Mouse (Mus musculus) liver, embryonic 15.5 days (tissue): ENCODE measurements around the gene Tax1bp3. TPM values are rescaled to one million over a fixed set of nuclear protein-coding genes. Genes with fewer than 3 reads are reported as not detected.

ENCODE experiments used
- ATAC-seq: fragments of 200-750 bp; cut with Nextera tagmentation; 2 replicates; pipeline ENCODE4 v1.8.0; 2017; ENCODE audit warnings: moderate number of reproducible peaks, mild to moderate bottlenecking, moderate library complexity; ENCODE audit not compliant: insufficient read depth
- H3K27ac ChIP-seq: fragments of 300-500 bp; sonication (generic); replicated peaks from 2 replicates; pipeline ENCODE4 v1.5.1; 2015; ENCODE audit warnings: mild to moderate bottlenecking, inconsistent platforms
- H3K27me3 ChIP-seq: fragments of 300-500 bp; sonication (generic); 2 replicates; pipeline ENCODE4 v1.6.1; 2015; ENCODE audit warnings: mild to moderate bottlenecking, inconsistent platforms
- H3K36me3 ChIP-seq: fragments of 300-500 bp; sonication (generic); replicated peaks from 2 replicates; pipeline ENCODE4 v1.6.1; 2015; ENCODE audit warnings: moderate library complexity, mild to moderate bottlenecking, inconsistent platforms
- H3K4me1 ChIP-seq: fragments of 300-500 bp; sonication (generic); replicated peaks from 2 replicates; pipeline ENCODE4 v1.6.1; 2015; ENCODE audit warnings: inconsistent platforms
- H3K4me2 ChIP-seq: fragments of 300-500 bp; sonication (generic); 2 replicates; pipeline ENCODE4 v1.6.1; 2015; ENCODE audit warnings: moderate library complexity, mild to moderate bottlenecking, inconsistent platforms
- H3K4me3 ChIP-seq: fragments of 300-500 bp; sonication (generic); replicated peaks from 2 replicates; pipeline ENCODE4 v1.5.1; 2015; ENCODE audit warnings: mild to moderate bottlenecking, inconsistent platforms
- H3K9ac ChIP-seq: fragments of 300-500 bp; sonication (generic); 2 replicates; pipeline ENCODE4 v1.6.1; 2015; ENCODE audit warnings: moderate library complexity, mild to moderate bottlenecking, inconsistent platforms
- H3K9me3 ChIP-seq: fragments of 300-500 bp; sonication (generic); replicated peaks from 2 replicates; pipeline ENCODE4 v1.6.1; 2016; ENCODE audit warnings: inconsistent platforms
- WGBS: fragments of 180-500 bp; shearing (Covaris S2); methylation state at CpG from one replicate; pipeline ENCODE4 v1.1.7; 2015; ENCODE audit warnings: mixed read lengths; ENCODE audit not compliant: insufficient replicate concordance; 5-methylcytosine and 5-hydroxymethylcytosine counted together
- polyA plus RNA-seq: library from polyadenylated mRNA; unstranded; fragments of >200 nt; fragmentation: Nextera tagmentation; extraction: Ambion mirVana; gene quantifications from 2 replicates; pipeline ENCODE4 v1.2.1, GENCODE M21; 2015

Gene Tax1bp3
- polyA plus RNA-seq, 1 experiment from 2014 or later, result 29.6 TPM

DNA sequence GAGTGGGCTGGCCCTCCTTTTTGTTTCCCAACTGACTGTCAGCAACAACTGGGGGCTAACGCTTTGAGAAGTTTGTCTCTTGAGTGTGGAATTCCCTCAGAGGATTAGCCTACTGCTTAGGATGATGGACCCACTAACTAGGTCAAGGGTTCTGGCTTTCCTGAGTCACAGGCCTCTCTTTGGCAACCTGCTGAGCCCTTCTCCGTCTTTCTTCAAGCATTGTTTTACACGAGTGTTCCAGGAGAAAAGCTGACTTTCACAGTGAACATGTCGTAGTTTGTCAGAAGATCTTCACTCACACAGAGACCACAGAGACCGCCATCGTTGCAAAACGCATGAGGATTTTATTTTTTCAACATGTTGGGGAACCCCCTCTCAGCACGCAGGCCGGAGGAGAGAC lies 28.7 kb upstream of the Tax1bp3 start:
- Histone ChIP-seq H3K9ac (no peak overlapping the region), H3K4me2 (no peak overlapping the region), H3K4me3 (no peak overlapping the region), H3K27me3 (no peaks in the 10 kb centered on the region), H3K27ac (no peak overlapping the region), H3K9me3 (no peaks in the 10 kb centered on the region), H3K36me3 (no peaks in the 10 kb centered on the region), H3K4me1 (no peaks in the 10 kb centered on the region)
- ATAC-seq, result no peak
- 70% methylated on average over 9 of the region's 9 CpGs for WGBS

DNA sequence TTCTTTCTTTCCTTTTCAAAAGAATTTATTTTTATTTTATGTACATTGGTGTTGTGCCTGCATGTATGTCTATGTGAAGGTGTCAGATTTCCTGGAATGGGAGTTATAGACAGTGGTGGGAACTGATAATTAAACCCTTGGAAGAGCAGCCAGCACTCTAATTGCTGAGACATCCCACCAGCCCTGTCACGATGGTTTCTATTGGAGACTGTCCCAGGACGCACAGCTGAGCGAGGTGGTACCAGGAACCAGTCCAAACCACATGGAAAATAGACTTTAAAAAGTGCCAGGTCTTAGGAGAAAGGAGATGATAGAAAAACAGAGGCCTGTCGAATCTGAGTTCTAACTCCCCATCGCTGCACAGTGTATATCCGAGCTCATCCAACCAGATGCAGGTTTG lies 21.8 kb upstream of the Tax1bp3 start:
- H3K9me3 ChIP-seq, result no peaks in the 10 kb centered on the region
- peaks cover 30% of the 10 kb centered on the region for H3K27me3 ChIP-seq
- H3K4me1 ChIP-seq, result no peaks in the 10 kb centered on the region
- H3K4me3 ChIP-seq, result no peak overlapping the region
- H3K27ac ChIP-seq, result no peak overlapping the region
- WGBS, result 61% methylated on average over 6 of the region's 6 CpGs
- H3K9ac ChIP-seq, result no peak overlapping the region
- no peak overlapping the region for H3K4me2 ChIP-seq
- ATAC-seq, result no peak
- no peaks in the 10 kb centered on the region for H3K36me3 ChIP-seq

DNA sequence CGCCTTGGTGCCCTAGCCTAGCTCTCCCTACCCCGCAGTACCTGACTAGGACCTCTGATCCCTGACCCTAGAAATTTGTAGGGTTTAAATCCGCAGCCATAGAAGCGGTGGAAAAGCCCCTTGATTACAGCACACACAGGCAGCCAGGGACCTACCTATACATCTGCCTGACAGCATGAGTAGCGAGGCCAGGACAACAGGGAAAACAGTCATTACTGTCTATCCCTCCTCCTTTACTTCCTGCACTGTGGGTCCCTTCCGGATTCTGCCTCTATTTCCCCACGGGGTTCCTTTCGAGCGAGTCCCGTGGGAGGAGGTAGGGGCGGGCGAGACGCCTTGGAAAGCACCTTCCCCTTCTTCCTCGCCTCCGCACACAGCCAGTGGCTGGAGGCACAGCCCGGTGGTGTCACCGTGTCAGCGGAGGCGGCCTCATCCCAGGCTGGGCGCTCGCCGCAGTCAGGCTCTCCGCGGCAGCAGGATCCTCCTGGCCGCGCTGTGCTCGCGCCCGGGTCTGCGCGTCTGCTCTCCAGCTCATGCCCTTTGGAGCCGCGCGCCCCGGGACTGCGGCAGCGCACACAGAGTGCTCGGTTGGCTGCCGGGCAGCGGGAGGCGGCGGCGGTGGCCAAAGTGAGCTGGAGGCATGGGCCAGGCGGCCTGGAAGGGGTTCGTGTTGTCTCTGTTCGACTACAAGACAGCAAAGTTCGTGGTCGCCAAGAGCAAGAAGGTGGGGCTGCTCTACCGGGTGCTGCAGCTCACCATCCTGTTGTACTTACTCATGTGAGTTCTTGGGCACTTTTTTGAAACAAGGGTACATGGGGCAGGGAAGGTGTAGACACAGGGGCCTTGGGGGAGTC lies 16.7 kb upstream of the Tax1bp3 start, which contains the start of gene P2rx5:
Gene P2rx5 (plus strand): TSS at position 465 of the 854 bp plus-strand sequence.
- no peak within 1 kb of the TSS for H3K9ac ChIP-seq
- H3K27me3 ChIP-seq, result peaks cover 42% of the 10 kb centered on the region
- peak within 1 kb of the TSS; percentile 64 for H3K4me2 ChIP-seq
- peak; percentile 25; the same call in 1 of the 2 replicates for ATAC-seq
- no peaks in the 10 kb centered on the region for H3K4me1 ChIP-seq
- no peaks in the 10 kb centered on the region for H3K9me3 ChIP-seq
- WGBS, result 3% methylated on average over 49 of the region's 49 CpGs
- H3K4me3 ChIP-seq, result peak within 1 kb of the TSS; percentile 39
- H3K36me3 ChIP-seq, result no peaks in the 10 kb centered on the region
- H3K27ac ChIP-seq, result no peak within 1 kb of the TSS

DNA sequence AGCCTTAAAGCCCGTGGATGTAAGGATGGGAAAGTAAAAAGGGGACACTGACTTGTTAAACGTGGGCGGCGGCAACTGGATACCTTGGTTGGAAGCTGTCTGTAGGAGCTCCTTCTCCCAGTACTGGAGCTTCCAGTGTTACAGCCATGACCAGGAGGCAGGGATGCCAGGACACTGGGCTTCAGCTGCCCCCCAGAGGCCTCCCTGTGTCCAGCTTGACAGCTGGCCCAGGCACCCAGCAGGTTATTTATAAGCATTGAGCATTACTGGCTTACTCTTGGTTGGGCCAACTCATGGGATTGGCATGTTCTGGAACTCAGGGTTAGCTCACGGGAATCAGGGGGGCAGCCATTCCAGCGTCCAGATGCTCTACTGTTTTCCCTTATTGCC lies 16.1 kb upstream of the Tax1bp3 start:
- H3K27ac ChIP-seq, result no peak overlapping the region
- H3K4me3 ChIP-seq, result peak overlapping the region; percentile 39; the same call in 1 of the 2 replicates
- peak overlapping the region; percentile 64 for H3K4me2 ChIP-seq
- peaks cover 36% of the 10 kb centered on the region for H3K27me3 ChIP-seq
- ATAC-seq, result no peak
- H3K36me3 ChIP-seq, result no peaks in the 10 kb centered on the region
- H3K9me3 ChIP-seq, result no peaks in the 10 kb centered on the region
- no peaks in the 10 kb centered on the region for H3K4me1 ChIP-seq
- WGBS, result 35% methylated on average over 6 of the region's 6 CpGs
- no peak overlapping the region for H3K9ac ChIP-seq

DNA sequence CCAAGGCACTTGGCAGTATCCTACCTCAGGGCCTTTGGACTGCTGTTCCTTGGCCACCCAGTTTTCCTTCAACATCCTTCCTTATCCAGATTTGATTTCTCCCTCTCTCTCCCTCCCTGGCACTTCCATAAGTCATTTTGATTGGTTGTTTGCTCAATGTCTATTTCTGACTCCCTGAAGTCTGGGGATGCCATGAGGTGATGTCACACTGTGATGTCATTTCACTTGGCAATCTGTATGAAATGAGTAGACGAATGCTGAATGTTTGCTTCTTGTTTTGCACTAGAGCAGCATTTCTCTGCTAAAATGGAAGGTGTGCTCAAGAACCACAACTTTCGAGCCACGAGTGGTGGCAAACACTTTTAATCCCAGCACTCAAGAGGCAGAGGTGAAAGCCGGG lies 15.3 kb upstream of the Tax1bp3 start:
- Histone ChIP-seq H3K4me1 (no peaks in the 10 kb centered on the region), H3K4me2 (no peak overlapping the region), H3K27me3 (peaks cover 36% of the 10 kb centered on the region), H3K4me3 (no peak overlapping the region), H3K27ac (no peak overlapping the region), H3K9ac (no peak overlapping the region), H3K36me3 (no peaks in the 10 kb centered on the region), H3K9me3 (no peaks in the 10 kb centered on the region)
- 71% methylated on average over 4 of the region's 4 CpGs for WGBS
- no peak for ATAC-seq

DNA sequence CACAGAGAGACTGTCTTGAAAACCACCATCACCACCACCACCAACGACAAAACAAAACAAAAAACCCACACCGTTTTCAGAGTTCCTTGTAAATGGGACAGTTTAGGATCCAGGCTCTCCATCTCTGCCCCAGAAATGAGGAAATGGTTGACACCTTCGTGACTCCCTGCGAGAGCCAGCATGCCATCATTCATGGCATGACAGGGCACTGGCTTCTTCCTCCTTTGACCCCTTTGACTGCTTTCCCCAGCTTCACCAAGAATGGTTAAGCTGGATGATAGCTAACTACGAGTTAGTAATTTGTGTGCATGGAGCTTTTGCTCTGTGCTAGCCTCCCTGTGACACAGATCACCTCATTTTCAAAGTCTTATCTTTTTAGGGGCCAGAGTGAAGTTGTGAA lies 14.6 kb upstream of the Tax1bp3 start:
- H3K27me3 ChIP-seq, result peaks cover 36% of the 10 kb centered on the region

DNA sequence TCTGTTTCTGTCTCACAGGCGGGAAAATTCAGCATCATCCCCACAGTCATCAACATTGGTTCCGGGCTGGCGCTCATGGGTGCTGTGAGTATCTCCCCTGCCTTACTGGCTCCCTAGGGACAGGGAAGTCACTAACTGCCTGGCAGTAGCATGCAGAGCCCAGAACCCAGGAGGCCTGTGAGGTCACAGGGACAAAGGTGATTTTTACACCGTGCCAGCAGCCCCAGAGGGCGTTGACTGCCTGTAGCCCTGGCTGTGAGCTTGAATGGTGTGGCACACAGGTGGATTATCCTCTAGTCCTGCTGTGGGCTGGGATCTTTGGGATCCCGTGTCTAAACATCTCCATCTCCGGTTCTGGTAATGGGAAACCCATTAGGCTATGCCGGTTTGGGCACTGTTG lies 8.8 kb upstream of the Tax1bp3 start:
- WGBS, result 78% methylated on average over 8 of the region's 8 CpGs
- no peak for ATAC-seq

More for the DNA sequence above, 14.6 kb upstream of the Tax1bp3 start:
- Histone ChIP-seq H3K4me1 (no peaks in the 10 kb centered on the region), H3K9me3 (no peaks in the 10 kb centered on the region), H3K9ac (no peak overlapping the region), H3K36me3 (no peaks in the 10 kb centered on the region), H3K4me3 (no peak overlapping the region), H3K4me2 (no peak overlapping the region), H3K27ac (no peak overlapping the region)
- WGBS, result 16% methylated on average over 5 of the region's 5 CpGs
- no peak for ATAC-seq

DNA sequence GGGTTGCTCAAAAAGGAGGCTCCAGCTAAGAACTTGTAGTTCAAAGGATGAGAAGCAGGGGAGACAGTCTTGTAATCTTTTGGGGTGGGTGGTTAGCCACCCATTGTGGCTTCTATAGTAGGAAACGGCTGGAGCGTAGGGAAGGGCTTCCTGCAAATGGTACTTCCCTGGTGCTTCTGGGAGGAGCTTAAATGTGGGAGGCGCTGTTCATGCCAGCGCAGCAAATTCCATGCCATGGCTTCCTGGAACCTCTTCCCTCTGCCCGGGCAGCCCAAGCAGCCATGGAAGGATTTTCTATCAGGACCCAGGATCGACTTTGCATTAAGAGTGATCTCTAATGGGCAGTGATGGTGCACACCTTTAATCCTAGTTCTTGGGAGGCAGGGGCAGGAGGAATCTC lies 8.3 kb upstream of the Tax1bp3 start:
- peaks cover 4% of the 10 kb centered on the region; the same call in 1 of the 2 replicates for H3K4me1 ChIP-seq
- no peaks in the 10 kb centered on the region for H3K9me3 ChIP-seq
- H3K27me3 ChIP-seq, result no peaks in the 10 kb centered on the region
- H3K27ac ChIP-seq, result no peak overlapping the region
- no peak for ATAC-seq
- 68% methylated on average over 6 of the region's 6 CpGs for WGBS
- no peak overlapping the region for H3K4me3 ChIP-seq
- H3K4me2 ChIP-seq, result no peak overlapping the region
- peaks cover 10% of the 10 kb centered on the region for H3K36me3 ChIP-seq
- H3K9ac ChIP-seq, result no peak overlapping the region

More for the DNA sequence above, 8.8 kb upstream of the Tax1bp3 start:
- no peak overlapping the region for H3K9ac ChIP-seq
- H3K27me3 ChIP-seq, result no peaks in the 10 kb centered on the region
- H3K4me1 ChIP-seq, result peaks cover 4% of the 10 kb centered on the region; the same call in 1 of the 2 replicates
- no peak overlapping the region for H3K4me2 ChIP-seq
- peaks cover 5% of the 10 kb centered on the region for H3K36me3 ChIP-seq
- no peaks in the 10 kb centered on the region for H3K9me3 ChIP-seq
- no peak overlapping the region for H3K4me3 ChIP-seq
- no peak overlapping the region for H3K27ac ChIP-seq

DNA sequence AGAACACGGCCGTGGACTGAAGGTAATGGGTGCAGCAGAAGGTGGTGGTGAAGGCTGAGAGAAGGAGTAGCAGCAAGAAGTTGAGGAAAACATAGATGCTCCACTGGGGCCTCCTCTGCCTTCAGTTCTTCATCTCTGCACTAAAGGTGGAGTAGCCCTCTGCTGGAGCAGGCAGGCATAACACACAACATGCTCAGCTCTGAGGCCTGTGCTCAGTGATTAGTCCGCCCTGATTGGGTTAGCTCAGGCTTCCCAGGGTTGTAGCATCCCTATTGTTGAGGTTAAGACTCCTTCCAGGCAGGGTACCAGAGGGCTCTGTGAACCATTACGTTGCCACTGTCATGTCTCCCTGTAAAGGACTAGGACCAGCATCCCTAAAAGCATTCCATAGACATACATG lies 7.7 kb upstream of the Tax1bp3 start:
- no peak overlapping the region for H3K4me2 ChIP-seq
- H3K9ac ChIP-seq, result no peak overlapping the region
- H3K36me3 ChIP-seq, result peaks cover 16% of the 10 kb centered on the region
- H3K4me3 ChIP-seq, result no peak overlapping the region
- no peak overlapping the region for H3K27ac ChIP-seq
- WGBS, result 41% methylated on average over 4 of the region's 4 CpGs
- H3K9me3 ChIP-seq, result no peaks in the 10 kb centered on the region
- no peaks in the 10 kb centered on the region for H3K27me3 ChIP-seq
- no peak for ATAC-seq
- peaks cover 6% of the 10 kb centered on the region; the same call in 1 of the 2 replicates for H3K4me1 ChIP-seq

DNA sequence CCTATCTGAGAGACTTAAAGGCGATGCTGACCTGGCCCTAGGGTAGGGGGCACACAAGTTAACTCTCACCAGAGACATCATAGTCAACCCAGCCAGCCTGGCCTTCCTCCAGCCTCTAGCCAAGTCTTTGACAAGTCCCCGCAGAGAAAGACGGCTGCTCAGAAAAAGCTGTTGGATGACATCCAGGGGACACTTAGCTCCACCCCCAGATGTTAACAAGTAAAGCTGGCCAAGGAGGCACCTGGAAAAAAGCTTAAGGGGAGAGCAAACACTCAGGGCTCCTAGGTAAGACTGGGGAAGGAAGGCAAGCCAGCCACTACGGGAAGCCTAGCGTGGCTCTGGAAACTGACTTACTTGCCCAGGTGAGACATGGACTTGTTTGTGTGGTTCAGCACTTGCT lies 4.7 kb upstream of the Tax1bp3 start:
- peaks cover 19% of the 10 kb centered on the region for H3K36me3 ChIP-seq
- H3K27ac ChIP-seq, result no peak overlapping the region
- H3K4me3 ChIP-seq, result no peak overlapping the region

DNA sequence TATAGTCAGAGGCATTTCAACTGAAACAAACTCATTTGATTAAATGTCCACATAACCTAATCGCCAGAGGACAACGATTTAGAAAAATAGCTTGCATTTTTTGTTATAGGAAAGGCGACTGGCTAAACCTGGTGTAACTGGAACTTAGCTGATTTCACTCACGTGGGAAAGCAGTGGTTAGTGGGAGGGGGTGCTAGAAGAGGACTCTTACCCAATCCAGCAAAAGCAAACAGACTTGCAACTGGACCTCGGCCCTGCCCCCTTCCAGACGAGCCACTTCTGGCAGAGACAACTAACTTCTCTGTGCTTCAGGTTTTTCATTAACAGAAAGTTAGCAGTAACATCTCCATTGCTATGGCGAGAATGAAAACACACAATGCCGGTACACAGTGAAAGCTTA lies 1.3 kb upstream of the Tax1bp3 start:
- peak overlapping the region; percentile 82 for H3K27ac ChIP-seq
- no peaks in the 10 kb centered on the region for H3K27me3 ChIP-seq
- no peaks in the 10 kb centered on the region for H3K9me3 ChIP-seq
- peak overlapping the region; percentile 96 for H3K4me3 ChIP-seq
- 27% methylated on average over 8 of the region's 8 CpGs for WGBS
- H3K36me3 ChIP-seq, result peaks cover 19% of the 10 kb centered on the region
- peaks cover 42% of the 10 kb centered on the region for H3K4me1 ChIP-seq
- peak overlapping the region; percentile 84 for H3K9ac ChIP-seq
- H3K4me2 ChIP-seq, result peak overlapping the region; percentile 97
- ATAC-seq, result no peak

More for the DNA sequence above, 4.7 kb upstream of the Tax1bp3 start:
- no peak for ATAC-seq
- Histone ChIP-seq H3K27me3 (no peaks in the 10 kb centered on the region), H3K4me1 (peaks cover 25% of the 10 kb centered on the region), H3K4me2 (no peak overlapping the region), H3K9me3 (no peaks in the 10 kb centered on the region), H3K9ac (no peak overlapping the region)
- 64% methylated on average over 5 of the region's 5 CpGs for WGBS
